Mouse (Mus musculus) adrenal gland, adult 8-10 months (tissue): ENCODE measurements around the gene Rhobtb1. TPM values are rescaled to one million over a fixed set of nuclear protein-coding genes. Genes with fewer than 3 reads are reported as not detected.
A peak's percentile ranks its signal among the peaks of the same experiment; 100 is the strongest.

ENCODE experiments used
- DNase-seq: peaks from one replicate; pipeline ENCODE4 v3.0.0; 2022
- total RNA-seq, 4 experiments: library from RNA; stranded (reverse); gene quantifications; 2 replicates each; pipeline ENCODE4 v1.2.4; 2022

The Rhobtb1 gene
- total RNA-seq, 4 experiments from 2014 or later: 9.6 to 14.1 (median 13.2) TPM

DNA sequence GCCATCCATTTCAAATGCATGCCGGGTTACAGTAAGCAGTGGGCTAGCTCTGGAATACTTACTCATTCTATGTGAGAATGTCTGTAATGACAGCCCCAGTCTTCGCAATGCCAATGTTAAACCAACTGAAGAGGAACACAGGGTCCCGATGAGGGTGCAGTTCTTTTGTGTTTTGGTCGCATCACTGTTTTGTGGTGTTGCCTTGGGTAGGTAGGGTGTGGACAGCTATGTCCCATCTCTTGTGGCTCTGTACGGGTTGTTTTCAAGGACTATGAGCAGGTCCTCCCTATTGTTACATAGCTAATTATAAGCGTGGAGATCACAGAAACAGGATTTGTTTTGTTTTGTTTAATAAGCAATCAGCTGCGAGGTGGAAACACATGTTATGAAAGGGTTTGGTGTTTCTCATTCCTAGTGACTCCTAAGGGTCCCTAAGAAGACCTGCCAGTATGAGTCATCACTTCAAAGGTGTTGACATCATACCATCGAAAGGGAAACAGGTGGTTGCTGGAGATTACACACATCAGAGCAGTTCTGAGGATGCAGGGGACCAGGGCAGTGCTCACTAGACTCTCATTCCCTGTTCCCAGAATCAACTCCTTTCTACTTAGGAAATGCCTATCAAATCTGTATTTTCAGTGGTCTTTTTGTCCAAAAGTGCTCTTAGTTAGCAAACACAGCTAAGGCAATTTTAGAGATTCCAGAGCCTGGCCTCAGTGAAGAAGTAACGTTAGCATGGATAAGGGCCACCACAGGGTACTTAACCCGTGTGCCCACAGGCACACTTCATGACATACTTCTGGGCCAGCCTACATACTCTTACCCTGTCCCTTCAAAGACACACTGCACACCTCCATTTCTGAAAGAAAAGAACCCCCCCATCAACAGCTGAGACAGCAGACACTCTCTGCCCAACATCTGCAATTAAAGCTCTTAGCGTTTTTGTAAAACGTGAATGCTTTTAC lies 124.9 kb downstream of the Rhobtb1 start:
- no peak for DNase-seq

DNA sequence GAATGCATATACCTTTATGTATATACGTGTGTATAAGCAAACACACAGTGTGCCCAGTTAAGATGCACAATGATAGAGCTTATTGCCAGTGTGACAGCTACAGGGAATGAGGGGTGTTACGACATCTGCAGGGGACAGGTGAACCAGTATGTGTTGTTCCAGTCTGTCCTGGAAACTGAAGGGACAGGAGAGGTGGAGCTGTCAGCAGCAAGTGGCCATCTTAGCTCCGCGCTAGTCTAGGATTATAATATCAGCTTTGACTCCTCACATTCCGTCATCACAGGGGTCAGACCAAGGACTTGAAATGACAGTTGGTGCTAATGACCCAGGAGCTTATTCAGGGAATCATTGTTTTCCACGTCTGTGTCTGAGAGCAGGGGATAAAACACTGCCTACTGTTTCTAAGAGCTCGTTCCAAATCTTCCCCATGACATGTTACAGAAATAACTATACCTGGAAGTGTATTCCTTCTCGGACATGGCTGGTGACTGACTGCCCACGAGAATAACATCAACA lies 125.7 kb downstream of the Rhobtb1 start:
- DNase-seq: no peak

DNA sequence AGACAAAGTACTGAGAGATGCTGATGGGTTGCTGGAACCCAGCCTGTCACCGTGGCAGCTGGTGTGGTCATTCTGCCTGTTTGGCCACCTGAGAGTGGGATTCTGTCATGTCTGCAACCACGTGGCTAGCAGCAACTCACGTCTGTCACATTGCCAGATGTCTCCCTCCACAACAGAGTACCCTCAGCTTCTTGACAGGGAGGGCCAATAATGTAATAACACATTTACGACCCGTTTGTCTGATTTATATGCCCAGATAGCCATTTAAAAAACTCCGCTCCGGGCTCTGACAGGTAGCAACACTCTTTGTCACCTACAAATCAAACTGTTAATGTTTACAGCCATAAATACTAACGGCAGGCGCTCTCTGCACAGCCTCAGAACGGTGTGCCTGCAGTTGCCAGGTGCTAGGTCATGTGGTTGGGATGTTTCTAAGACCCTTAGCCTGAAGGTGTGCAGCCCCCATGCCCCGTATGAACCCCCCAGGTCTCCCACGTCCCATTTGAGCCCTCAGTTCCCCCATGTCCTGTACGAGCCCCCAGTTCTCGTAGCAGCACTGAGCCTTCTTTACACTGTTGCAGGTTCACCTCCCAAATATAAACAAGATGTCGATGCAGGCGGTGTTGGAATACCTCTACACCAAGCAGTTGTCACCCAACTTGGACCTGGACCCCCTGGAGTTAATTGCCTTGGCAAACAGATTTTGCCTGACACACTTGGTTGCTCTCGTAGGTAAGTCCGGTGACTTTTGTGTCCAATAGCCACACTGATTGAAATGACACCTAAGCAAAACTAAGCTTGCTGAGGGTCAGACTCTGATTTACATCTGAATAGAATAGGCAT lies 127.8 kb downstream of the Rhobtb1 start:
- no peak for DNase-seq

DNA sequence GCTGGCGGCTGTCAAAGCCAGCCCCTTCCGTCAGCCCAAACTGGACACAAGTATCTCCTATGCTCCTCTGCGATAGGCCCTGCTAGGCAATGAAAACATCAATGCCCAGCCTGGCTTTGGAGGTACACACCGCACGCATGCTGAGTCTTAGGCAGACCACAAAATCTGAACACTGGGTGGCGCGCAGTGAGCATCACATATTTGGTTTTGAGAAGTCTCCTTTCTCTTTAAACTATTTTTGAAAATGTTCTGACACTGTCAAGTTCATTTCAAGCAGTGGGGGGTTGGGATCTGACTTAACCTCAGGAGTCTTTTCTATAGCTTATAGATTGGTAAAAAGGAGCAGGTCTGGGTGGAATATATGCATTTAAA lies 128.4 kb downstream of the Rhobtb1 start:
- no peak for DNase-seq

DNA sequence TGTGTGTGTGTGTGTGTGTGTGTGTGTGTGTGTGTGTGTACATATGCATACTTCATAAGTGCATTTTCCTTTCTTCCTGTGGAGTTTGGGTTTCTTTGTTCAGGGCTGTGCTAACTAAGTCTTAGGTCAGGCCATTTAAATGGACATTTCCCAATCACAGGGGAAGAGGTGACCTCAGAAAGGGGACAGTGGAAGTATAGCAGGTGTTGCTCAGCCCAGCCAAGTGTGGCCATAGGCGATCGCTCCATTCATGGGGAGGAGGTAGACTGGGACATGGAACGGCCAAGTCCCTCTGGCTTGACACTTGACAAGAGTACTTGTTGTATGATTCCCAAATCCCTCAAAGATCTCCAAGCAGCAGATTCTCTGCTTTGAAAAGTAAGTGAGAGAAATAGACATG lies 135.7 kb downstream of the Rhobtb1 start:
- DNase-seq: no peak

DNA sequence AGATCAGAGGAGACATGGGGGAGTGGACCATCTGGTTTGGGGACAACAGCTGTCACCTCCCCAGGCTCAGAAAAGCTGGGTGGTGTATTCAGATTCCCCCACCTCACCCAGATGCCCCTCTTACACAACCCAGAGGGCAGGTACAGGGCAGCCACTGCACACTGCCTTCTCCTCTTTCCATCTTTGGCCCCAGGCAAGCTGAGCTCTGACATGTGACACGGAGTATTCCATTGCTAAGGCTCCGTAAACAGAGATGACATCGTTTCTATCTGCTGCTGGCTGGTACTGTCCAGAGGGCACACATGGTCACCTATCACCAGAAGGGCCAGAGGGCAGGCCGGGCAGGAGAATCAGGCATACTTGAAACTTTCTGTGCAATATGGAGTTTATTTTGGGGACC lies 136.9 kb downstream of the Rhobtb1 start:
- no peak for DNase-seq

DNA sequence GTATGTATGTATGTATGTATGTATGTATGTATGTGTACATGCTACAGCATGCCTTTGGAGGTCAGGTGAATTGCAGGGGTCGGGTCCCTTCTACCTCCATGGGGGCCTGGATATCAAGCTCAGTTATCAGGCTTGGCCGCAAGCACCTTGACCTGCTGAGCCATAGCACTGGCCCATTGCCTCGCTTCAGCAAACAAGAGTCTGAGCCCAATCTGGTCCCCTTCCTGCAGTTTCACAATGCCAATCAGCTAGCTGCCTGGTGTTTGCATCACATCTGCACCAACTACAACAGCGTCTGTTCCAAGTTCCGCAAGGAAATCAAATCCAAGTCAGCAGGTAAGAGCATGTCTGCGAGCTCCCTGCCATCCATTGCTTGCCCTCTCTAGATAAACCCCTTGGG lies 137.5 kb downstream of the Rhobtb1 start:
- no peak for DNase-seq

DNA sequence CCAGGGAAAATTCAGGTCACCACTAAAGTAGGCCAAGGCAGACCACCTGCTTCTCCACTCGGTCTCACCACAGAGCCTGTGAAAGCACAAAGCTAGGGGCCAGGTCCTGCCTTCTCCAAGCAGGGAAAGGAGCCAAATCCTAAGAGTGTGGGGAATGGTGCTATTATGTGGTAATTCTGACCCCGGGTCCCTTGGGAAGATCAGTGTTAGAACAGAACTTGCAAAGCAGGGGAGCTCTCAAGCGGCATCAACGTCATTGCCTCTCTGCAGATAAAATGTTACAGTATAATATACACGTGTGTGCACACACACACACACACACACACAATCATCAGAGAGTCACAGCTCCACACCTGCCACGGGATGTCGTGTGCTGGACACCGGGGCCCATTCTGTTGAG lies 139.5 kb downstream of the Rhobtb1 start:
- no peak for DNase-seq

DNA sequence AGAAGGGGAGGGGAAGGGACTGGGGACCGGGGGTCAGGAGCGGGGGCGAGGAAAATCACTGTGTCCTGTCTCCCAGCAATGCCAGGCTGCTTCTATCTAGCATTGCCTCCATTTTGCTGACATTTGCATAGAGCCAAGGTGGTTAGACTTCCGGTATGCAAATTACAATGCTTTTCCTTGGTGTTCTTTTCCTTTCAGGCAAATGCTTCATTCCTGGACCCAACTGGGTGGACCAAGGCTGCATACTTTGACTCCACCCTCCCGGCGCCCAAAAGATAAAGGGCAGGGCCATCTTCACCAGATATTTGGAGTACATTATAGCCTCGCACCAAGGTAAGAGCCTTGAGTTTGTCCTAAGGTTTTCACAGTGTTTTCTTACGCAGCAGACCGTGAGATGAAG lies 144.7 kb downstream of the Rhobtb1 start:
- DNase-seq: no peak

DNA sequence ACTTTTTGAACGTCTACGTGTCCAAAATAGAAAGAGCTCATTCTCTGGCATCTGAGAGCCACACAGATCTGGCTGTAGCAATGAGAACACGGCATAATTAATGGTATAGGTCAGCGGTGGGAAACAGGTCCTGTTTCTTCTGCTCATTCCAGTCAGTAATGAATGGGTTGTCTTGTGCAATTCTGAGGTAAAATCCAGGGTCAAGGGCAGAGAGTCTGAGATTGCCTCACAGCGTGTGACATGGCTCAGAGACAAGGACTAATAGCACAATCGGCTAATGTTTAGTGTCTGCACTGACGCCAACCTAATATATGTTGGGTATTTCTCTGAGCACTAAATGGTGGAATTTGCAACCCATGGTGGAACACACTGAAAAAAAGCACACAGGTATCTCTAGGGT lies 148.8 kb downstream of the Rhobtb1 start:
- DNase-seq: peak; percentile 77

DNA sequence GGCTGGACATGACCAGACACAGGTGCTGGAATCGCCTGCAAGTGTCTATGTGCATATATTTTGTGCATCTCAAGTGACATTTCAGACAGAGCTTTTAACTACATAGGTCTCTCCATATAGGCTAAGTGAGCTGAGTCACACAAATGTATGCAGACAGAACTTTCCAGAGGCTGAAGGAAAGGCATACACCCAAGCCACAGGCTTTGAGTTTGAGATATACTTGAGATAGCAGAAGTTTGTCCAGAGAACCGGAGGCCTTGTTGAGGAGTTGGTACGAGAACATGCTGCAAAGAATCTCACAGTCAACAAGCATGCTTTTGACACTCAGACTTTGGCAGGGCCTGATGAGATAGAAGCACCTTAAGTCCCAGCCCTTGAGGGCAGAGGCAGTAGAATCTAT lies 151.4 kb downstream of the Rhobtb1 start:
- no peak for DNase-seq

DNA sequence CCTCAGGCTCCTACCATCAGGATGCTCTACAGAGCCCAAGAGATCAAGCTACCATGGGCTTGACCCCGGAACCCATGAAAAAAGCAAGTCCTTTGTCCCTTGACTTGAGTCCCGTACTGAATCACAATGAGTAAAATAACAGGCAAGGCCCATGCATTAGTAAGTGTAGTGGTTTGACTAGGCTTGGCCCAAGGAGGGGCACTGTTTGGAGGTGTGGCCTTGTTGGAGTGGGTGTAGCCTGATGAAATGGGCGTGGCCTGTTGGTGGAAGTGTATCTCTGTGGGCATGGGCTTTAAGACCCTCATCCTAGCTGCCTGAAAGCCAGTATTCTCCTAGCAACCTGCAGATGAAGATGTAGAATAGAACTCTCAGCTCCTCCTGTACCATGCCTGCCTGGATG lies 153.6 kb downstream of the Rhobtb1 start:
- DNase-seq: no peak

DNA sequence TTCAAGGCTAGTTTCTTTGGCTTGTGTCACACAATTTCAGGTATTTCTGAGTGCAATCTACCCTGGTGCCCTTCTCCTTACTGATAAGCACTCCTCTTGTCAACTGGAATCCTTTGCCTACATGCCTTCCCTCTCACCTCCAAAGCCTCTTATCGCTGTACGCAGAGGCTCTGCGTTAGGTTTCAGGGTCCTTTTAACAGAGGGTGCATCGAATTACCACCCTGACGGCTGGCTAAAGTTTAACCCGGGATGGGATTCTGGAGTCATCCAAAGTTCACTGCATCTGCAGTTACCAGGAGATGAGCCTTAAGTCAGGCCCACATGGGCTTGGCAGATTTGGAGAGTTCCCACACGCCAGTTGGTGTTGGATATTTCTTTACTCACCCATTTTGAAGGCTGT lies 154.4 kb downstream of the Rhobtb1 start:
- DNase-seq: no peak

DNA sequence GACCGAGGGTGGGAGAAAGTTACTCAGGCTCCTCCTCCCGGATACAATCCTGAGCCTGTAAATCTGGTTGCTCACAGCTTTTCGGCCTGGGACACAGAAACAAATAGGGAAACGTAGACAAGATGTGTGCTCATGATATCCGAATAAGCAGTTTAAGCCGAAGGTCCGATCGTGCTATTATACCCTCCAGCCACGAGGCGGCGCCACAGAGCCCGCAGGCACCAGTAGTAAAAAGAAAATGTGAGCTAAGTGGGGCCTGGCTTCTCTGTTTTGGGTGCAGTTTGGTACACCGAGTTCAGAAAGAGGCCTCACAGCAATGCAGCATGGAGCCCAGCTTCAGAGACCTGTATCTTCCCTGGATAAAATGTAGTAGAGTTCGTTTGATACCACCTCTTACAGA lies 155.0 kb downstream of the Rhobtb1 start:
- DNase-seq: no peak

DNA sequence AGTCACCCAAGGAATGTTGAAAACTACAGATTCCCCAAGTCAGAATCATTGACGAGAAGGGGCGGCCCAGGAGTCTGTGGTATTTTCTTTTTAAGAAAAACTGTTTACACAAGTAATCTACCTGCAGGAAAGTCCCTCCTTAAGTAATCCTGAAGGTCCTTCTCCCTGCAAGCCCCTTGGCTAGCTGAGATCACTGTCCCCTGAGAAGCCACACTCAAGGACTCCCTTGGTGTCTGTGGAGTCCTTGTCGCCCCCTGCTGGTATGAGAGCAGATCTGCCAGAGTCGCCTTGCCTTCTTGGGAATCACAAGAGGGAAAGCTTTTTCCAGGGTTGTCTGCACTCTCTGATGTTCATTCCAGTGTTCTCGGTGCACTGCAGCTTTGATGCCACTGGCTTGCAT lies 155.8 kb downstream of the Rhobtb1 start:
- peak; percentile 31 for DNase-seq

DNA sequence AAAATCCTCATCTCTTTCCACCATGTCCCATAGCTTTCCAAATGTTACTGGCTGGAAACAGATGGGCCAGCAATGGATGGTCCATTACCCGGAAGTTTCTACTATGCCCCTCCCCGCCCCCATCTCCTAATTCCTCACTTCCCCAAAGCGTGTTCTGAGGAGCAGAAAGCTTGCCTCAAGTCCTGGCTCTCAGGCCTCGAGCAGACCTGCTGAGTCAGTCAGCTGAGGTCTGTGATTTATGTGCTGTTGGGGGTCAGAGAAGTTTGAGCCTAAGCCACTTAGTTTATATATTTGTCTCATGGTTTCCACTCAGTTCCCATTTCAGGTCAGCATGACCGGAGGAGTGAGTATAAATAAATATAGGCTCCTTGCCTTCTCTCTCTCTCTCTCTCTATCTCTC lies 157.9 kb downstream of the Rhobtb1 start:
- no peak for DNase-seq

DNA sequence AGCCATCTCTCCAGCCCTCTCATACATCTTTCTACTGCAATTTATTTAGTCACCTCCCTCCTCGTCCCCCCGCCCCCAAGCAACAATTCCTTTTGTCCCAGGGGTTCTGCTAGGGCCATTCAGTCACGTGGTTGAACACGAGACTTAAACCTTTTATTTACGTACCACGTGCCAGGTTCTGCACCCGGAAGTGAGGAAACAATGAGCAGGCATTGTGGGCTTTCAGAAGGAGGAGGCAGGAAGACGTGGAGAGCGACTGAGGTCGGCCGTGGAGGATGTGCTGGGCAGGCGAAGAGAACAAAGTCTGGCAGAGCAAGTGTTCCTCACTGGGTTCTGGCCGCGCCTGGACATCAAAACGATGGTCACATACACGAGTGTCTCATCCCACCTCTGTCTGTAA lies 160.6 kb downstream of the Rhobtb1 start:
- DNase-seq: no peak

DNA sequence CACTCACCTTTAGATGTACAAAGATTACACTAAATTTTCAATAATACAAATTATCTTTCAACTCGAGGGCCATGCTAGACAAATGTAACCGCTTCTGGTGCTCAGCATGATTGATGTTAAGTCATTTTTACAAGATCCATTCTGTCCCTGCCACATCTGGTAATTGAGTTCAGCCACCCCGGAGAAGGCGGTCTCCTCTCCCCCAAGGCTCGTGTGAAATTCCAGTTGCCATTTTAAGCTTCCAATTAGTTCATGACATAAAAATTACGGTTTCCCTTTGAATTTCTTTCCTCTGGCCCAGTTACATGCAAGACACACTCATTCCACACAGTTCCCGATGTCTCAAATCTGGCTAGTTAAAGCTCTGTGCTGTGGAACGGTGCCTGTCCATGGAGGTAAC lies 162.7 kb downstream of the Rhobtb1 start:
- DNase-seq: no peak

DNA sequence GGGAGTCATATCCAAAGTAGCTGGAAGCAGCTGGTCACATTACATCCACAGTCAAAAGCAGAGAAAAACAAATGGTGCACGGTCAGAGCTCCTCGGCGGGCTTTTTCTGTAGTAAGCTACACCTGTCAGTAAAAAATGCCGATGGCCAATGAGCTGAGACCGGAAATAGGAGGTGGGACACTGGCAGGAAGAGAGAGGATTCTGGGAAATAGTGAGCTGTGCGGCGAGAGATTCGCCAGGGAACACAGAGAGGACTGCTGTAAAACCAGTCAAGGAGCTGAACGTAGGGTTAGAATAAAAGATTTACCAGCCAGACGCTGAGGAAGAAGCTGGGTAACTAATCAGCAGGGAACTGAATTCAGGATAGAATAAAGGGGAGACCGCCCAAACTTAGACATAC lies 167.3 kb downstream of the Rhobtb1 start:
- no peak for DNase-seq

DNA sequence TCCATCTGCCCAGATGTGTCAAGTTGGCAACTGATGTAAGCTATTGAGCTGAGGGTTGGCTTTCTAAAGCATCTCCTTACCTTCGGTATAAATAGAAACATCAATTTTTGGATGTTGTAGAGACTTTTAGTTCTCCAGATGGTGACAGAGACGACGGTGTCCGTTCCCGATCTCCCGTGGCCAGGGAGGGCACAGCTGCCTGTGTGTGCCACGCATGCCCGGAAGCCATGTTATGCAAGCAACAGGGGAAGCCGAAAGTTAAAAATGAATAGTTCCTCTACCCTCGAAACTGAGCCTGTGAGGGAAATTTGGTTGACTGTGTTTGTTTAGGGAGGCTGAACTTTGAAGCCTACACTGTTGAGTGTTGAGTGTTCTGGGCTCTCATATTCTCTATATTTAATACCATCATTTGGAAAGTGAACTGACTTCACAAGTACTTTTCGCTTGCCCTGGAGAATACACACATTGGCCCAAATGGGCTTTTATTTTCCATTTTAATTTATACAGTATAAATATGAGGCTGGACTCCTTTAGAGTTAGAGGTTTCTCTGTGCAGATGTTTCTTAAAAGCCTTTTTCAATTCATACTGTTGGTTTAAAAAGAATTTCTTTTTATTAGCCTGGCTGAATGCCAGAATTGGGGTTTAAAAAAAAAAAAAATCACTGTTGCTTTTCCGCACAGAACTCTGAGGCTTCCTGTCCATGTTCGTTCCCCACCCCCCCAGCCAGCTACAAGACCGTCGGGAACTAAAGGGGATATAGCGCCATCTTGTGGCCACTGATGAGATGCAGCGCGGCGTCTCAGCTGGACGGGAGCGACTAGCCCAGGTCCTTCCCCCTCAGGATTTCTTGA lies 169.7 kb downstream of the Rhobtb1 start:
- DNase-seq: peak; percentile 60

DNA sequence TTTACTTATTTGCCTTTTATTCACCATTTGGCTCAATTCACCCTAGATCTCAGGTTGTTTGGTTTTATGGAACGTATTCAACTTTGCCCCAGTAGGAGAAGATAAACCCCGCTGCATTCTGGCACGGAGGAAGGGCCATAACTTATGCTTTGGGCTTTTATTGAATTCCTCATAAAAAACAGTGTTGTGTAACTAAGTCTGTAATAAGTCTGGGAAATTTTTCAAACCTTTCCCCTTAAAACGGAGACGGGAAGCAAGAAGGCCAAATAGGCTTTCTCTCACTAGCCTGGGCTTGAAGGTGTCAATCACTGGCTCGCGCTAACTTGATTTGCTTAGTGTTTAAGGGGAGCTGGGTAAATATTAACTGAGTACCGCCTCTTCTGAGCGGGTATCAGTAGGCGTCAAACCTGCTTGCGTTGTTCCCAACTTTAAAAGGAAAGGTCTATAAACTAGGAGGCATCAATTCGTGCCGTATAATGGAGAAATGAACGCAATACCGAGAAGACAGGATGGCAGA lies 170.3 kb downstream of the Rhobtb1 start:
- DNase-seq: no peak

DNA sequence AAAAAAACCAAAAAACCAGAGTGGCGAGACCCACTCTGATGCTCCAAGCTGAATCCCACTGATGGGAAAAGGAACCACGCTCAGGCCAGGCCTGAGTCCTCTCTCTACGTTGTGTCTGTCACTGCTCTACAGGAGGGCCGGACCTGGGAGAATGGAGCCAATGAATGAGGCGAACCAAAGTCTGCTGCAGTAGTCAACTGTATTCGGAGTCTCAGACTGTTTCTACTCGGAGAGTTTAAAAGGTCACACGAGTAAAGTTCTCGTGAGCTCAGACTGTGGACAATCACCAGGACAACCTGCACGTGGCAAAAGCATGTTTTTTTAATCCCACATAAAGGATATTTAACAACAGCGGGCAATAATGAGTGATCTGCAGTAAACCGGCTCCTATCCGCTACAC lies 172.8 kb downstream of the Rhobtb1 start:
- no peak for DNase-seq
